Mouse (Mus musculus): ENCODE data around the gene Sec24b. TPM values are rescaled to one million over a fixed set of nuclear protein-coding genes. Genes with fewer than 3 reads are reported as not detected.

Sec24b gene
- 38.1 and 38.7 TPM in 2 replicates for polyA plus RNA-seq (2012; rRNA removed)

DNA sequence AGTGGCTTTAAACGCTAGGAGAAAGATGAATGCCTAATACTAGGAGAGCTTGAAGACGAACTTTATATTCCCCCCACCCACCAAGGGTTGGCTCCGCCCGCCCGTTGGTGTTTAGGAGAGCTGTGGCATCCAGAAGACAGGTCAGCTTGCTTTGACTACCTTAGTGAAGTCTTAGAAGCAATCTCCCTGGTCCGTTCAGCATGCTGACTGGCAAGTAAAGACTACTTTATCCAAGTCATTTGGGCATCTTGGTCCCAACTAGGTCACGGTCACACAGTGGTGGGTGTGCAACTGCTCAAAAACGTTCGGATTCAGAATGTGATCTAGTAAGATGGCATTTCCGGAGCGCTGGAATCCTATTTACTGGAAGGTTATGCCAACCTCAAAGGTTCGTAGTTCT lies at the start of gene Sec24b:
Gene Sec24b, minus strand, starts transcription at position 273 of the 400 bp plus-strand sequence.
- peak; percentile 47 for DNase-seq
- 2% methylated on average over 12 of the region's 12 CpGs for WGBS
- no peaks in the 10 kb centered on the region for H3K36me3 ChIP-seq (ENCODE audit: control insufficient read depth, insufficient read depth, low read length)
- TF ChIP-seq CTCF (conservative IDR thresholded peaks at IDR 0.05; ENCODE audit: insufficient read depth, insufficient read length, low read depth, low read length), result no peak
- no peak for TF ChIP-seq POLR2A (IDR thresholded peaks at IDR 0.05; ENCODE audit: low read depth, low read length)
- no peaks in the 10 kb centered on the region for H3K27me3 ChIP-seq (replicated peaks; ENCODE audit: control insufficient read depth, insufficient read depth, low read length)
- peak within 1 kb of the TSS; percentile 79 for H3K4me3 ChIP-seq (ENCODE audit: insufficient read depth, low read depth, low read length)
- peaks cover 12% of the 10 kb centered on the region; the same call in 1 of the 2 replicates for H3K4me1 ChIP-seq (ENCODE audit: control insufficient read depth, insufficient read depth, low read length)
- peak within 1 kb of the TSS; percentile 72 for H3K27ac ChIP-seq (ENCODE audit: insufficient read depth, low read depth, low read length)

DNA sequence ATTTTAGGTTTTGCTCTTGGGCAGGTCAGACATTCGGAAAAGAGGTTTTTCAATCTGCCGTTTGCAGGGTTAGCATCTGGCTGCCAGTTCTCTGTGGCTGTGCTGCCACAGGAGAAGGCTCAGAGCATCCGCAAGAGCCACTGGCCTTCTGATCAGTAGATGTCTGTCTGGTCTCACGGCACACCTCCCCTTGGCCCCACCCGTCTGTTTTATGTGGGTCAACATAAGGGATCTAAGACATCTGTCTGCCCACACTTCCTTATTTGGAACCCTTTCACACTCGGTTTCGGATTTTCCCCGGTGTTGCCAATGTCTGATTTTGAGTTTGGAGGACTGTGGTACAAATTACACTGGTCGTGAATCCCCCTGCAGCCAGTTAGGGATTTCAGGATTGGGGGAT lies 43.1 kb upstream of the Sec24b start:
- DNase-seq, result no peak
- no peaks in the 10 kb centered on the region for H3K27me3 ChIP-seq (replicated peaks; ENCODE audit: control insufficient read depth, insufficient read depth, low read length)
- no peaks in the 10 kb centered on the region for H3K4me1 ChIP-seq (ENCODE audit: control insufficient read depth, insufficient read depth, low read length)
- WGBS, result 23% methylated on average over 9 of the region's 9 CpGs
- H3K4me3 ChIP-seq (ENCODE audit: insufficient read depth, low read depth, low read length), result no peak overlapping the region
- H3K27ac ChIP-seq (ENCODE audit: insufficient read depth, low read depth, low read length), result no peak overlapping the region
- TF ChIP-seq POLR2A (IDR thresholded peaks at IDR 0.05; ENCODE audit: low read depth, low read length) (no peak), CTCF (conservative IDR thresholded peaks at IDR 0.05; ENCODE audit: insufficient read depth, insufficient read length, low read depth, low read length) (no peak)
- H3K36me3 ChIP-seq (ENCODE audit: control insufficient read depth, insufficient read depth, low read length), result no peaks in the 10 kb centered on the region

DNA sequence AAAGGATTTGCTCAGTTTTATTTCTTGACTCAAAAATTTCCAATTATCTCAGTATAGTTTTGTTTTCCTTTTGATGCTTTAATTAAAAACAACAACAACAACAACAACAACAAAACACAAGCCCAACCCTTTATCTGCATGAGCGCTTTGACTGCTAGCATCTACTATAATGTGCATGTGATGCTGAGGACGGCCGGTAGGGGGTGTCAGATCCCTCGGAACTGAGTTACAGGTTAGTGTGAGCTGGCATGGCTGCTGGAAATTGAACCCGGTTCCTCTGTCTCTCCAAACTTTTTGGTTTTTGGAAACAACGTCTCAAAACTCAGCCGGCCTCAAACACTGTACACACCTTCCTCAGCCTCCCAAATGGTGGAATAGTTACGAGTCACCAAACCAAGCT lies 42.1 kb upstream of the Sec24b start:
- Histone ChIP-seq H3K27me3 (replicated peaks; ENCODE audit: control insufficient read depth, insufficient read depth, low read length) (no peaks in the 10 kb centered on the region), H3K27ac (ENCODE audit: insufficient read depth, low read depth, low read length) (no peak overlapping the region), H3K4me1 (ENCODE audit: control insufficient read depth, insufficient read depth, low read length) (no peaks in the 10 kb centered on the region), H3K36me3 (ENCODE audit: control insufficient read depth, insufficient read depth, low read length) (no peaks in the 10 kb centered on the region), H3K4me3 (ENCODE audit: insufficient read depth, low read depth, low read length) (no peak overlapping the region)
- 77% methylated on average over 8 of the region's 8 CpGs for WGBS
- TF ChIP-seq CTCF (conservative IDR thresholded peaks at IDR 0.05; ENCODE audit: insufficient read depth, insufficient read length, low read depth, low read length), result peak; percentile 42
- no peak for TF ChIP-seq POLR2A (IDR thresholded peaks at IDR 0.05; ENCODE audit: low read depth, low read length)
- peak; percentile 30 for DNase-seq

DNA sequence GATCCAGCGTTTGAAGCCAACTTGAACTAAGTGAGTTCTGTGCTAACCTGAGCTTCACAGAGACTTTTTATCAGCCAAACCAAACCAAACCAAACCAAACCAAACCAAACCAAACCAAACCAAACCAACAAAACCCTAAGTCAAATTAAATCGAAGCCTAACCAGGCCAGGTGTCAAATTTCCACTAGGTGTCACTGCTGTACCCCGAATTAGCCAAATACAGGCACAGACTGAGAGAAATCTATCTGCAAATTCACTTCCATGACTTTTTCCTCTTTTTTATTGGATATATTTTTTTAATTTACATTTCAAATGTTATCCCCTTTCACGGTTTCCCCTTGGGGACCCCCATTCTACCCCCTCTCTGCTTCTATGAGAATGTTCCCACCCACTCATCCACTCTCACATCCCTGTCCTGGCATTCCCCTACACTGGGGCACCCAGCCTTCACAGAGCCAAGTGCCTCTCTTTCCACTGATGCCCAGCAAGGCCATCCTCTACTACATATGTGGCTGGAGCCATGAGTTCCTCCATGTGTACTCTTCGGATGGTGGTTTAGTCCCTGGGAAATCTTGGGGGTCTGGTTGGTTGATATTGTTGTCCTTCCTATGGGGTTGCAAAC lies 33.9 kb upstream of the Sec24b start:
- Histone ChIP-seq H3K4me3 (ENCODE audit: insufficient read depth, low read depth, low read length) (no peak overlapping the region), H3K27me3 (replicated peaks; ENCODE audit: control insufficient read depth, insufficient read depth, low read length) (no peaks in the 10 kb centered on the region), H3K4me1 (ENCODE audit: control insufficient read depth, insufficient read depth, low read length) (no peaks in the 10 kb centered on the region), H3K27ac (ENCODE audit: insufficient read depth, low read depth, low read length) (no peak overlapping the region), H3K36me3 (ENCODE audit: control insufficient read depth, insufficient read depth, low read length) (no peaks in the 10 kb centered on the region)
- 32% methylated on average over 5 of the region's 5 CpGs for WGBS
- 0 out of 2 replicates have a peak, but pooled peaks have one; percentile 12 for TF ChIP-seq CTCF (conservative IDR thresholded peaks at IDR 0.05; ENCODE audit: insufficient read depth, insufficient read length, low read depth, low read length)
- TF ChIP-seq POLR2A (IDR thresholded peaks at IDR 0.05; ENCODE audit: low read depth, low read length), result no peak
- peak; percentile 43 for DNase-seq

DNA sequence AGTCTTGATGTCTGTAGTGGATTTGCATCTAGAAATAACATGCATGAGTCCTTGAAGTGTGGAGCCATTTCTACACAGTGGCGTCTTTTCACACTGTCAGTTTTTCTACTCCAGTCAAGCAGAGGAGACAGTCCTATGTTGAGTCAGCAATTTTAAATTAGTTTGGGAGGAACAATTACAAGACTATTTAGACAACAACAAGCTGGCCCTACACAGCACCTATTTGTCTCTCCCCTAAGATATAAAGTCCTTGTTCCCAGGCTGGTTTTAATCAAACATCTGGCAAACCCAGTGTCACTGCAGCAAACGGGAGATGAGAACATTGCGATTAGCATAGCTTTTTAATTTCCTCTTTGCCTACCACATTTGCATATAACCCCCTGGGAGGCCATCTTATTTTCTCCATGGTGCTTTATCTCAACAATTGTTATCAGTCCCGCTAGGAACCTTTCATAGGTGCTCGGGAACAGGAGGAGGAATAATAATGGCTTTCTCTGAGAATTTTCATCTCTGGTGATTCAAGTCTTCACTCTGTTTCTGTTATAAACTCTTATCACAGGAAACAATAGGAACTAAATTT lies 32.9 kb upstream of the Sec24b start:
- WGBS, result 84% methylated on average over 5 of the region's 5 CpGs
- Histone ChIP-seq H3K27ac (ENCODE audit: insufficient read depth, low read depth, low read length) (no peak overlapping the region), H3K36me3 (ENCODE audit: control insufficient read depth, insufficient read depth, low read length) (no peaks in the 10 kb centered on the region), H3K4me3 (ENCODE audit: insufficient read depth, low read depth, low read length) (no peak overlapping the region), H3K4me1 (ENCODE audit: control insufficient read depth, insufficient read depth, low read length) (no peaks in the 10 kb centered on the region), H3K27me3 (replicated peaks; ENCODE audit: control insufficient read depth, insufficient read depth, low read length) (no peaks in the 10 kb centered on the region)
- TF ChIP-seq CTCF (conservative IDR thresholded peaks at IDR 0.05; ENCODE audit: insufficient read depth, insufficient read length, low read depth, low read length) (no peak), POLR2A (IDR thresholded peaks at IDR 0.05; ENCODE audit: low read depth, low read length) (no peak)
- no peak for DNase-seq

DNA sequence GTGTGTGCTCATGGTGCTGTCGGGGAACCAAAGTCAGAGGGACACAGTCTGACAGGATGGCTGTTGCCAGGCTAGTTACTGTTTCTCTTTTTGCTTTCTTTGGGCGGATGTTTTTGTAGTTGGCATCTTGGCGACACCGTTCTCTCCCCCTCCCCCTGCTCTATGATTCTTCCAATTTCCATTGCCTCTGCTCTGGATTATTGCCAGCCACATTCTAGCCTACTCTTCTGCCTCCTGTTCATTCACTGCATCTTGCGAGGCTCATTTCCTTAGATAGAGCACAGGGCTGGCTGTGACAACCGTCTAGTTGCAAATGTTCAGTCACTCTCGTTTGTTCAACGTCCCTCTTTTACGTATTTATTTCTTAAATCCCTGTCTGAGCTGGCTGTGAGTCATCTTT lies 29.1 kb upstream of the Sec24b start:
- H3K4me3 ChIP-seq (ENCODE audit: insufficient read depth, low read depth, low read length), result no peak overlapping the region
- no peaks in the 10 kb centered on the region for H3K27me3 ChIP-seq (replicated peaks; ENCODE audit: control insufficient read depth, insufficient read depth, low read length)
- no peaks in the 10 kb centered on the region for H3K36me3 ChIP-seq (ENCODE audit: control insufficient read depth, insufficient read depth, low read length)
- no peak for TF ChIP-seq CTCF (conservative IDR thresholded peaks at IDR 0.05; ENCODE audit: insufficient read depth, insufficient read length, low read depth, low read length)
- no peak for TF ChIP-seq POLR2A (IDR thresholded peaks at IDR 0.05; ENCODE audit: low read depth, low read length)
- no peak overlapping the region for H3K27ac ChIP-seq (ENCODE audit: insufficient read depth, low read depth, low read length)
- no peak for DNase-seq
- no peaks in the 10 kb centered on the region for H3K4me1 ChIP-seq (ENCODE audit: control insufficient read depth, insufficient read depth, low read length)
- WGBS, result 77% methylated on average over 9 of the region's 9 CpGs

DNA sequence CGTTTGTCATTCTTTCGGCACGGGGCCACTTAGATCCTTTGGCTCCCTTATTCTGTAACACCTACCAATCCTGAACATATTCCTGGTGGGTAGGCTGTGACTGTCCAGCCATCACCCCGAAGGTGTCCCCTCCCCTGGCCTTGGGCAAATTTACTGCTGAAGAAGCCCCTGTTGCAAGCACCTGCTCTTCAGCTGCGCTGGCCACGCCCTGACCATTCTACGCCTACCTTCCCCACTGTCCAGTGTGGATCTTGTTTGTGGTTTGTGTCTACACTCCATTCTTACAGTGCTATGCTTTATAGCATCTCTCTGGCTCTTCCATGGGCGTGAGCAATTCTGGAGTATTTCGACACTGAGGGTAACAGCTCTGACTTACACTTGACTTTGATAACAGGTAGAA lies 27.3 kb upstream of the Sec24b start:
- H3K4me1 ChIP-seq (ENCODE audit: control insufficient read depth, insufficient read depth, low read length), result no peaks in the 10 kb centered on the region
- H3K27me3 ChIP-seq (replicated peaks; ENCODE audit: control insufficient read depth, insufficient read depth, low read length), result no peaks in the 10 kb centered on the region
- no peaks in the 10 kb centered on the region for H3K36me3 ChIP-seq (ENCODE audit: control insufficient read depth, insufficient read depth, low read length)
- 89% methylated on average over 9 of the region's 9 CpGs for WGBS
- H3K4me3 ChIP-seq (ENCODE audit: insufficient read depth, low read depth, low read length), result no peak overlapping the region
- no peak for DNase-seq
- H3K27ac ChIP-seq (ENCODE audit: insufficient read depth, low read depth, low read length), result no peak overlapping the region
- TF ChIP-seq POLR2A (IDR thresholded peaks at IDR 0.05; ENCODE audit: low read depth, low read length) (no peak), CTCF (conservative IDR thresholded peaks at IDR 0.05; ENCODE audit: insufficient read depth, insufficient read length, low read depth, low read length) (no peak)

Measured in kidney, adult 2 months (tissue).